Mouse (Mus musculus): ENCODE measurements around the gene Trp53.

DNA sequence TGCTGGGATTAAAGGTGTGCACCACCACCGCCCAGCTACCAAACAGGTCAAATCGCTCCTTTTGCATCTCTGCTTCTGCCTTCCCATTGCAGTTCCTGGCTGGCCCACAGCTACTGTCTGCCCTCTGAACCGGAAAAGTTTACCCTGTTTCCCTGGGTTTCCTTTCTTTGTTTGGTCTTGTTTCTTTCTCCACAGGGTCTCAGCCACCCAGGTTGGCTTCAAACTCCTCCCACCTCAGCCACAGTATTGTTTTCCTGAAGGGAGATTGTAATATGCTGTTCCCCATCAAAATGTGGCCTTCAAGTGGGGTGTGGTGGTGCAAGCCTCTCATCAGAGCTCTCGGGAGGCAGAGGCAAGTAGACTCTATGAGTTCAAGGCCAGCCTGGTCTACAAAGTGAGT, 28.8 kb upstream of the Trp53 start:
- TF ChIP-seq CTCF (IDR thresholded peaks at IDR 0.05; ENCODE audit: low read depth, low read length): no peak
- no peak for TF ChIP-seq GATA2 (IDR thresholded peaks at IDR 0.05; ENCODE audit: borderline replicate concordance, low read depth, low read length)
- no peak for TF ChIP-seq GATA1 (IDR thresholded peaks at IDR 0.05; ENCODE audit: borderline replicate concordance, low read length)
